Mouse (Mus musculus) spleen, adult 18-20 months (tissue): Measurements from ENCODE around the gene Ascc2.
"Not testable (repeated sequence)": the region's sequence is repeated elsewhere in the genome, so short reads cannot be mapped to it uniquely, and the experiment has no call there.

ENCODE experiments used
- DNase-seq, 2 experiments: peaks; one replicate each; pipeline ENCODE4 v3.0.0; 2022; ENCODE audit warnings: mixed read lengths in 2 of 2

Ascc2 gene

DNA sequence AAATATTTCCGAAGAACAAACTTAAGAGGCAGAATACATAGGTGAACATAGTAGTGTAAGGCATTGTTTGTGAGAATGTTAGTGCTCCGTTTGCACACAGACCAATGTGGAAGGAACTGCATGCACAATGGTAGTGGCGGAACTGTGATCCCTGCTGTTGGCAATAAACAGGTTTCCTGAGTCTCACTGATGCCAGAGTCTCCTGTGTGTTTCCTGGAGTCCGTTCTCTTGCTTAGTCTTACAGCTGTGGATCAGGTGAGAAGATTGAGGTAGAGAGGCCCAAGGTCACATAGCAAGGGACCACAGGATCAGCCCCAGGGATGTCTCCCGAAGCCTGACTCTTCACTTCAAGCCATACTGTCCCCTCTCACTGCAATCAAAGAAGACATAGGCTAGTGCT is 48.0 kb downstream of the Ascc2 start:
- no peak for DNase-seq

DNA sequence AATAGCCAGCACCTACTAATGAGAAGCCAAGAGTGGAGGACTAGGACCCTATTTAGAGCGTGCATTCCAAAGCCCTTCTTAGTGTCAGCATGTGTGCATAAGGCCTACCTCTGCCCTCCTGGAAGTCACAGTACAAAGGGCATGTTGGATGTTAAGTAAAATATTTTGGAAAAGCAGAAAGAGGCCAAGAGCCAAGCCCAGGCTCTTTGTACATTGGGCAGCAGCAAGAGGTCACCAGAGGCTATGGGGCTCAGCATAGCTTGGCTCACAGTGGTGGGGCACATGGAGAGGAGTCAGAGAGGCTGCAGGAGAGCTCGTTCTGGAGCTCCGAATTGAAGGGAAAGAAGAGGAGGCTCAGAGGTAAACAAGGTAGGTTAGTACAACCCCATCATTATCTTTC is 49.5 kb downstream of the Ascc2 start:
- no peak for DNase-seq

DNA sequence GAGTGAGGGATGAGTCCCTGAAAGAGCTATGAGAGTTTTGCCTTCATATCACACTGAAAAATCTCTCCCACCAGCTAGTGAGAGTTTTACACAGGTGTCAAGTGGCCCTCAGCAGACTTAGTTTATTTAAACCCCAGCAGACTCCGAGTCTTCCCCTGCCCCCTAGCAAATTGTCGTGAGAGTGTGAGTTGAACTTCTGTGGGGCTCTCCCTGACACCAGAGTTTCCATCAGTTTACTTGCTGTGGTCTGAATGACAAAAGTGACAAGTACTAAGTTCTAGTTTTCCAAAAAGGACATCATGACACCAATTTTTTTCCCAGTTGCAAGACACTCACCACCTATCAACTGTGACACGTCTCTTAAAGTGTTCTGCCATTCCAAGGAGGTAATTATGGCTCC is 50.3 kb downstream of the Ascc2 start:
- no peak for DNase-seq

DNA sequence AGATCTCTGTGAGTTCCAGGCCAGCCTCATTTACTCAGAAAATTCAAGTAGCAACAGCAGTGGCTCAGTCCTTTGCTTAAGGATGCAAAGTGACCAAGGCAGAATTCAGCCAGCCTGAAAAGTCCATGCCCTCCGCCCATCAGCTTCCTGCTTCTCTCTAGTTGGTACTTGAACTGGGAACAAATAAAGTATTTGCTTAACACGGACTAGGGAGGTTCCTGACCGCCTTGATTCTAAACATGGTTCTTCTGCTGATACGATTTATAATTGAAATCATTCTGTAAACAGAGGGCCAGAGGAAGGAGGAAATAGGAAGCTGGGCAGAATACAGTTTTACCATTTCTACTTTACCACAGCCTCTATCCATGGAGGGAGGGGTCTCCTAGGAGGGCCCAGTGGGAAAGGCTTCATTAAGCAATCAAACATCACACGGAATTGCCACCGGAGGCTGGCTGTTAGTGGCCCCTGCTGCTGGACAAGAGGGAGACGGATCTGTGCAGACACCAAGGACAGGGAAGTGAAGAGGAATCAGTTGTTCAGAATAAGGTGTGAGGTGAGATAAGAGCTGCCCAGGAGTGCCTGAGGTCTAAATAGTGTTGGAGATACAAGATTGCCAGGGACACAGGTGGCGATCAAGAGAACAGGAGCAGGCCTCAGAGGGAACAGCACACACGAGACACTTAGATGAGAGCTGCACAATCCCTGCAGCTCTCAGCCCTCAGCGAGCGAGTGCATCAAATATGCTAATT is 51.3 kb downstream of the Ascc2 start:
- DNase-seq, result no peak

DNA sequence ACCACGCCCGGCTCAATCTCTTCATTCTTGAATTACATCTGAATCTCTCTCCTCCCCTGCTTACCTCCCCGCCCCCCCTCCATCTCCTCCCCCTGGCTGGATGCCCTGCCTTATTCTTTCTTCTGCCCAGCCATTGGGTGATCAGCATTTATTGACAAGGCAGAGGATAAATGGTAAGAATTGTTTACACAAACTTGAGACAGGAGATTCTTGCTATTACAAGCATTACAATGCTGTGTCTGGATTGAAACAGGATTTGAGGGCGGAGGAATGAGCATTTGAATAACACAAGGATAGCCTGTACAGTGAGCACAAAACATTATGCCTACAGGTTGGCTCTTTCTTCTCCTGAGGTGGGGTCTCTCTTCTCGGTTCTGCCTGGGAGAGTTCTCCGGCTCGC is 52.8 kb downstream of the Ascc2 start:
- DNase-seq, result no peak

DNA sequence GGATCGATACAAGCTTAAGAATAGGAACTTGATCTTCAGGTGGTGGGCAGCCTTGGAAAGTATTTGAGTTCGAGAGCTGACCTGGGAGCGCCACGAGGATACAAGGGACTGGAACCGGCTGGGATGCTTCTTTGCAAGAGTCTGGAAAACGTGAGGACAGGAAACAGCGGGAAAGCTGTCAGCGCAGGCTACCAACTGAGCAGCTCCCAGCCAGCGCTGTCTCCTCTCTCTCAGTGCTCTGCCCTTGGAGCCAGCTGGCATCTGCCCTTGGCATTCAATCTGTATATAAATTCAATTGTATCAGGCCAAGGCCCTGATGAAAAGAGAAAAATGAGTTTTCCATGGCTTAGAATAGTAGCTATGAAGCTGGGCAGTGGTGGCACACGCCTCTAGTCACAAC is 53.7 kb downstream of the Ascc2 start:
- no peak for DNase-seq

DNA sequence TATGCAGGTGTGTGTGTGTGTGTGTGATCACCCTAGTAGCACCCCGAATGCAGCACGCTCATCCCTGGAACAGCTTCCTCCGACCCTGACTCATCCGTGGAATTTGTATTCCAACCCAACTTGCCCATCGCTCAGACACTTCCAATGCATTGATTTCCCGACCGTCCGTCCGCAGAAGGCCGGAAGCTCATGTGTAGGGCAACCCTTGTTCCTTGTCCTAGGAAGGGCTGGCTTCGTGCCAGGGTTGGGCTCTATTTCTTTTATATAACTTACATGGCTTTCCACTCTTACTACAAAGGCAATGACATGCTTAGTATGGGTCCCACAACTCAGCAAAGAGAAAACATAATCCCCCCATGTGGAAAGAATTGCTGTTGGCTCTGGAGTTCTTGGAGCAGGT is 54.6 kb downstream of the Ascc2 start:
- DNase-seq, result no peak

DNA sequence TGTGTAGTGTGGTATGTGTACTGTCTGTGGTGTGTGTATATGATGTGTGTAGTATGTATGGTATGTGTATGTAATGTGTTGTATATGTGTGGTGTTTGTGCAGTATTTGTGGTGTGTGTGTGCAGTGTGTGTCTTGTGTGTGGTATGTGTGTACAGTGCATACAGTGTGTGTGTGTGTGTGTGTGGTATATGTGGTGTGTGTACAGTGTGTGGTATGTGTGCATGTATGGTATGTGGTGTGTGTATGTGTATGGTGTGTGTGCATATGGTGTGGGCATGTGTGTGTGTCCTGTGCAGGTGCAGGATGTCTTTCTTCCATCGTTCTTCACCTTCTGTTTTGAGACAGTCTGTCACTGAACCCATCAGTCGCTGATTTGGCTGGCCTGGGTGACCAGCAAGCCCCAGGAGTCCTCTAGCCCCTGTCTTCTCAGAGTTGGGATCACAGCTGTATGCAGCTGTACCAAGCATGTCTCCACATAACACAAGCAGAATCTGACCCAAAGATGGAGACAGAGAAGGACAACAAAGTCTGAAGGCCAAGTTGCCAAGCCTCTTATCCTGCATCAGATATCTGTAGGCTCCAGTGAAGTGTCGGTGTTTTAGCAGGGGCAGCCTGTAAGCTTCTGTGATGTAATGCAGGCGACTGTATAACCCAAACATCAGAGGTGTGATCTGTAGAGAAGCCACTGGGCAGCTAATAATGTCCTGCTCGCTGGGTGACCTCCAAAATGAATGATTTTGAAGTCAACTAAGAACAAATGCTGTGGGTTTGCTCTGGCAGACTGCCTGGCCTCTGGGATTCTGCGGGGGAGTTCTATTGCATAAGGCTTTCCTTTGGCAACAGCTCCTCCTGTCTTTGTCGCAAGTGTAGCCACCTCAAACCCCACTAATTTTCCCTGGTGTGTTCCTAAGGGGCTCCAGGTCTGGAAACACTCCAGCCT is 59.8 kb downstream of the Ascc2 start:
- DNase-seq, result peak in 1 of 2 experiments; percentile 6

DNA sequence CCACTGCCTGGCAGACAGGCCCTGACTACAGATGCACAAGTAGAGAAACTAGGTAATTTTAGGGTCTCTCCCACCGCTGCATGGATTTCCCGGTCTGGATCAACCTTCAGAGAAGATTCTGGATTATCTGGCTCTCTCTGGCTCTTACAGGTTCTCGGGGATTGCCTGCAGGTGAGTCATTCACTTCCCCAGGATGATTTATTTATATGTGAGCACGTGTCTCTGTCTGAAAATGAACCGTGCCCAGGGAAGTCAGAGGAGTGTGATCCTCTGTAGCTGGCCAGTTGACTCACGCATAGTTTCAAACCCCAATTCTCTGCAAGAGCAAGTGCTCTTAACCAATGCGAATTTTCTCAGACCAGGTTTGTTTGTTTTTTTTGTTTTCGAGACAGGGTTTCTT is 63.2 kb downstream of the Ascc2 start:
- DNase-seq, result no peak

DNA sequence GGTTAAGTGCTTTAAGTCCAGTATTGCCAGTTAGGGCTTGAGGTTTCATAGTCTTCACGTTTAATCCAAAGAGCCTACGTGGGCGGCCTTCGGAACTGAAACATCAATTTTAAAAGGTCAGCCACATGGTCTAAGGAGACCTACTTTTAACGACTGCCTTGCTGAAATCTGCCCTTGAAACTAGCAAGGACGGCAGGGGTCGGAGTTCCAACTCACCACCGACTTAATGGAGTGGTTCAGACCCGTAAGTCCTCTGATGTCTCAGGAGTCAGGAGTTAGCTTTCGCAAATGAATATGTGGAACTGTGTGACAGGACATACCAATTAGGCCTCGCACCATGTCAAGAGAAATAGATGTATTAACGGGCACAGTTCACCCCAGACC is 66.1 kb downstream of the Ascc2 start:
- DNase-seq, result no peak

DNA sequence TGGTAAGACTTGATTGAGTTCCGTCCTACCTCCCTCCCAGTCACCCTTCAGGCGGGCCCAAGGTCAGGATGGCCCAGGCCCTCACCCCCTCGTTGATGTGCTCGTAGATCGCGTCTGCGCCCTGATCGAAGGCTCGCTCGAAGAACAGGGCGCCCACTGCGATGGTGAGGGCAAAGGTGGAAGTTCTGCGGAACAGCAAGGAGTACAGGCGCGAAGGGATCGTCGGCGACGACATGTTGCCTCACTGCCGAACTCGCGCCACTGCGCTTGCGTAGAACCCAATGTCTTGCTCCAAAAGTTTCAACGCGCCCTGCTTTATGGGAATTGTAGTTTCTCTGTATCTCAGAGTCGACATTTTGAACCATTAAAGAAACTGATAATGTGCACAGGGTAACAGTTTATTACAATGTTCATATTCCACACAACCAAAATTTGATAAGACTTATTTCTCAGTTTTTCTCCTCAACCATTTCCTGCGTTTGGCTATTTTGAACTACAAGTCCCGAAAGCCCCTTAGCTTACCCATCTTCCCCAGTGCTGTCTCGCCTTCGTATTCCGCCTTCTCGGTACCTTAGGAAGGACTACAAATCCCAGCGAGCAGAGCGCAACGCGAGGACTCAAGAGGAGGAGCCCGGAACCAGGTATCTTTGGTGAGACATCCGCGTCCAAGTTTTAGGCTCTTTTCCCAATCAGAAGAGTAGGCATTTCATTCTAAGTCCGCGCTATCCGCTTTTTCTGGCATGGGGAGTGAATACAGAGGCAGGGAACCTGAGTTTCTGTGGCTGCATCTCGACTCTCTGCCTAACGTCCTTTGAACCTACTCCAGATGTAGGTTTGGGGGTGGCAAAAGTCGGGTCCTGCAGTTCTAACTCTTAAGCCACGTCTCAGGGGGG is 66.8 kb downstream of the Ascc2 start, which contains the start of the genes Uqcr10 and Zmat5:
Uqcr10 (minus strand) TSS at position 271 of the 893 bp plus-strand sequence.
Zmat5 (plus strand) TSS at position 607 of the 893 bp plus-strand sequence.
- peak; percentile 81 to 88 for DNase-seq

DNA sequence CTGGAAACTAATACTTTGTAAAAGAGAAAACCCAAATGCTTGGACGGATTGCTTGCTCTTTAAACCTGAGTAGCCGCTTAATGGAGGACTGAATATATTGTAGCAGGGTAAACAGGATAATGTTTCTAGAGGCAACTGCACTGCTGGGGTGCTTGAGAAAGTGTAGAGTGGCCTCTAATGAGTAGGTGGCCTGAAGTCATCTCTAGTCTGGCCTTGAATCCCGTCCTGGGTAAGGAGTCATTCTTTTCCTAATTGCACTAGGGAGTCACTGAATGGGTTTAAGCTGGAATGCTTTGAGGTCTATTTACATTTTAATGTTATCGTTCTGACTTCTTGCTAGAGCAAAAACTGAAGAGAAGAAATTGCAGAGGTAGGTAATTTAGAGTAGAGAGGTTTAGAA is 67.6 kb downstream of the Ascc2 start:
- no peak for DNase-seq

DNA sequence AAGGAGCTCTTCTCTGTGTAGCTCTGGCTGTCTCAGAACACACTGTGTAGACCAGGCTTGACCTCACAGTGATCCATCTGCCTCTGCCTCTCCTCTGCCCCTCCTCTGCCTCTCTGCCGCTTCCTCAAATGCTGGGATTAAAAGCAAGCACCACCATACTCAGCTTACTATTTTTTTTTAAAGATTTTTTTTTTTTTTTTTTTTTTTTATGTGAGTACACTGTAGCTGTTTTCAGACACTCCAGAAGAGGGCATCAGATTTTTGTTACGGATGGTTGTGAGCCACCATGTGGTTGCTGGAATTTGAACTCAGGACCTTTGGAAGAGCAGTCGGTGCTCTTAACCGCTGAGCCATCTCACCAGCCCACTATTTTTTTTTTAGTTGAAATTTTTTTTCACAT is 72.6 kb downstream of the Ascc2 start:
- DNase-seq, result not testable (repeated sequence)

DNA sequence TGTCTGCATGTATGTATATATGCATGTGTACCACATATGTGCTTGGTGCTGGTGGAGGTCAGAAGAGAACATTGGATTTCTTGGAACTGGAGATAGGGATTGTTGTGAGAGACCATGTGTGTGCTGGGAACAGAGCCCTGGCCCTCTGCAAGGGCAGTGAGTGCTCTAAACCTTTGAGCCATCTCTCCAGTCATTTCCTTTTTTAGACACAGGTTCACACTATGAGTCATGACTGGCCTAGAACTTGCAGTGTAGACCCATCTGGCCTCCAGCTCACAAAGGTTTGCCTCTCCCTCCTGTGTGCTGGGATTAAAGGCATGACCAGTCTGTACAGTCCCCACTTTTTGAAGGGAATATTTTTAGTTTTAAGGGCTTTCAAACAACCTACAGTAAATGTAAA is 75.3 kb downstream of the Ascc2 start:
- no peak for DNase-seq

DNA sequence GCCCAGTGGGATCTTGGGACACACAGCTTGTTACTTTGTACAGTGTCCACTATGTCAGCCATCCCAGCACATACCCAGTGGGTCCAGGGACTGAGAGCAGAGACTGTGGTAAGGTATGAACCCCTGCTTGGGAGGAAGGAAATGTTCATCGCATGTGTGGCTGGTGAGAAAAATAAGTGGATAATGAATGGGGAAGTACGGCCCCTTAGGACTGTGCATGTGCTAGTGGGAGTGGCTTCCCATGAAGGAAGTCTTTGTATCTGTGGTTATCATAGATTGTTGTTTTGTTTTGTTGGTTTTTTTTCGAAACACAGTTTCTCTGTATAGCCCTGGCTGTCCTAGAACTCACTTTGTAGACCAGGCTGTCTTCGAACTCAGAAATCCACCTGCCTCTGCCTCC is 77.2 kb downstream of the Ascc2 start:
- DNase-seq, result no peak

DNA sequence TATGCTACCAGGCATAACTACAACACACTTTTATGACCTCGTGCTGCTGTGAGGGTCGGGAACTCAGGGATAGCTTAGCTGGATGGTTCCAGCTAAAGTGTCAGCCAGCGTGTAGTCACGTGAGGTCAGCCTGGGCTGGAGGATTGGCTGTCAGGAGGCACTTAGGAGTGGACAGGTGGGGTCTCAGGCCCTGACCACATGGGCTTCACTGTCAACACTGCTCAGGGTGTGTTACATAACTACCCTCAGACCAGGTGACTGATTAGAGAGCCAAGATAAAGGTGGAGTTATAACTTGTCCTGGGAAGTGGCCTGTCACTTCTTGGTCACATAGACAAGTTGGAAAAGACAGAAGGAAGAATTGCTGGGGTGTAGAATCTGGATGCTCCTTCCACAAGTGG is 78.0 kb downstream of the Ascc2 start:
- DNase-seq, result no peak

DNA sequence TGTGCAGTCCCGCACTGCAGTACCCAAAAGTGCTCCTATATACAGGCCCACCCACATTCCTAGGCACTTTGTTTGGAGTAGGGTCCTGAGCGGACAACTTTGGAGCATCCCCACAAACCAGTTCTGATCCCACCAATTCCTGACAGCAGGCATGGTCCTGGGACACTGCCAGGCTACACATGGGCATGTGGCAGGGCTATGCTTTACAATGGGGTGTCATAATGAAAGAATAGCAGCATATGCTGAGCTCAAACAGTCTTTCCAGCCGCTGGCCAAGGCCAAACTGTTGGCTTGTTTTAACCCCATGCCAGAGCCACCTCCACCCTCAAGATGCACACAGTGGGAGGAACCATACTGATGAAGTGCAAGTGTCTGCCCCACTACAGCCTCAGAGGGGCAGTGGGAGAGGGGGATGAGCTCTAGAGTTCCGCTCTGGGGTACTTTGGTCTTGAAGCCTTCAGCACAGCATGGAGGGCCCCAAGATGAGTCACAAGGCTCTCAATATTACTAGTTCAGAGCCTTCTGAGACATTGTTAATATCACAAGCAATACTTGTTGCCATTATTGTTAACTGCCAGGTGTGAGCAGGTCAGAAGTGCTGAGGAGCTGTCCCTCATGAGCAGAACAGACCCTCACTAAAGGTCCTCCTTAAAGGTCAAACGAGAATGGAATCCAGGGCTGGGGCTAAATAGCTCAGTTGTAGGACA is 79.1 kb downstream of the Ascc2 start:
- DNase-seq, result no peak

DNA sequence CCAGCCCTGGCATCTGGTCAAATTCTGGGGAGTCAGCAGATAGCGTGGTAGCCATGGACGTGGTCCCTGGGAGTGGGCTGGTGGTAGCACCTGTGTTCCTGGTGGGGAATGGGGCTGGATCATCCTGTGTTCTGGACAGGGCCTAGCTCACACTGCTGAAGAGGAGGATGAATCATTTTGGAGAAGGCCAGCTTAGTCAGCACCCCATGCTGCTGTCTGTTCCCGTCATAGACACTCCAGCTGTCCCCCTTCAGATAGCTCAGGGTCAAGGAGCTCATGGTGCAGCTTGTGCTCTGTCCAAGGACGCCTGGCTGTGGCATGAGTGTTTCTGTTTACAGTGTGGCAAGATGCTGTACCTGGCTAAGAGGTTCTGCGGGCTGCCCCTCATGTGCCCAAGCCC is 81.0 kb downstream of the Ascc2 start:
- DNase-seq, result no peak

DNA sequence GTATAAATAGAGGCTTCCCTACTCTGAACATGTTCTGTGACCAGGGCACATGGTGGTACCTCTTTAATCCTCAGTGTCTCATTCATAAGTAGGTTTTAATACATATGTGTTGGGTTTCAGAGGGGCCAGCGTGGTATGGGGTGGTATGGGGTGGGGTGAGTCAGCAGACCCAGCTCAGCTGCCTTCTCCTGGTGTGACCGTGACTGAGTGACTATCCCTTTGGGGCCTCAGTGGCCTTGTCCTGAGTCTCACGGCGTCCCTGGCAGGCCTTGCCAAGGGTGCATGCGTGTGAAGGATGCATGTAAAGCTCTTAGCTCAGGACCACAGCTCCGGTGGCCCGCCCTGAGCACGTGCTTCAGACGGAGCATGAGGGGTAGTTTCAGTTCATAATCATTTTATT is 82.4 kb downstream of the Ascc2 start:
- no peak for DNase-seq

DNA sequence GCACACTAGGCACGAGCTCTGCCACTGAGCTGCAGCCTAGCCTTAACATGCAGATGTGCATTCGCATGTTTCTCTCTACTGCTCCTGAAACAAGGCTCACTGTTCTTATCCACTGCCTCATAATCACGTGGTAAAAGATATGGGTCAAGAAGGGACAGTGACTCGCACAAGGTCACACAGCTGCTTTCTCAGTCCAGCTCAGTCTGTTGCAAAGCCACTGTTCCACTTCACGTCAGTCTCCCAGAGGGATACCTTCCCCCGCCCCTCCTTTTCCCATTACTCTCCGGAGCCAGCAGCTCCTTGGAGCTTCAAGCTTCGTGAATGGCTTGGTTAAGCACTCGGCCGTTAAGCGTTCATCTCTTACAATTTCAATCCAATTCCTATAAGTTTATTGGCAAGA is 82.8 kb downstream of the Ascc2 start:
- no peak for DNase-seq

DNA sequence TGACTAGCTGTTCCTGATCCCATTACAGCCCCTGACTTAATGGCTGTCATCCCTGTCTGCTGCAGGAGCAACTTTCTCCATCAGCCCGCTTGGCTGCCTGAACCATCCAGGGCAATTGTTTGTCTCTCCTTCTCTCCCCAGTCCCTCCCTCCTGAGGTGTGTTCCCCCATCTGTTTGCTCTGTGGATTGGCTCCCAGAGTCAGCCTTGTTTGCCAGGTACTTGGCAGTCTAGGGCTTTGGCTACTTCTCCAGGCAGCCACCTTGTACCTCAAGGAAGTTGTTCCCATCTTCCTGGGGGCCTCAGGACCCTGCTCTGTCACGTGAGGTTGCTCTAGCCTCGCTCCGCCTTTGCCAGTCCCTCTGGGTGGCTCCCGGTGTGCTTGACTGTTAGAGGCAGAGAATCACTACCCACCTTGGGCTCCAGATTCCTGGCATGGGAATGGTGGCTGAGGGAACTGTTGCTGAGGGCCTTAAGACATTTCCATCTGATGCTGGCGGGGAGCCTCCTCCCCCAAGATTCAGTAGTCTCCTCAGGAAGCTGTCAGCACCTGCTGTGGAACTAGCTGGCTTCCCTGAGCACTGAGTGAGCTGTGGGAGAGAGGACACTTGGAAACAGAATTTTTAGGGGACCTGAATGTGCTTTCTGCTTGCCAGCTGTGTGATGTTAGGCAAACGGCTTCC is 83.5 kb downstream of the Ascc2 start:
- no peak for DNase-seq

DNA sequence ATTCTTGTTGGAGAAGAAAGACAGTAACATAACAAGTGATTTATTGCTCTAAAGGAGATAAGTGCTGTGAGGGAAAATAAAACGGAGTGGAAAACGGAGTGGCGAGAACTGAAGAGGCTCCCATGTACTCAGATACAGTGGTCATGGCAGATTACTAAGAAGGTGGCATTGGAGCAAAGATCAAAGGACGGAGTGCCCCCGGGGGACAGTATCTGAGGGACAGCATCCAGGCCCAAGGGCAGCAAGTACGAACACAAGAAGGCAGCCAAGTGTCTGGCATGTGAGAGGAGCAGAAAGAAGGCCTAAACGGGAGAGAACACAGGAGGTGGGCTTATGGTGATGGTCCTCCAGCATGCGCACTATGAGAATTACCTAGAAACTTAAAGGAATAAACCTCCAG is 84.2 kb downstream of the Ascc2 start:
- no peak for DNase-seq
